Mouse (Mus musculus) limb, embryonic 11.5 days (tissue): ENCODE measurements around the gene Pdx1. TPM values are rescaled to one million over a fixed set of nuclear protein-coding genes. Genes with fewer than 3 reads are reported as not detected.

Experiments
- microRNA-seq: library from miRNA; unstranded; fragments of <30 nt; microRNA quantifications from one replicate; pipeline ENCODE4, GENCODE M21; 2016
- polyA plus RNA-seq: library from polyadenylated mRNA; unstranded; fragments of >200 nt; fragmentation: Nextera tagmentation; extraction: Ambion mirVana; gene quantifications from 2 replicates; pipeline ENCODE4 v1.2.1, GENCODE M21; 2014

The Pdx1 gene
- polyA plus RNA-seq, 1 experiment from 2014 or later = not detected

Small RNAs within 50 kb of the gene (microRNA-seq; reads per million reads assigned to microRNA genes)
- gene Mir7k = not detected

Other genes starting within 250 kb of the Pdx1 start
- 12.3 and 12.8 TPM in 2 replicates for gene Lnx2, start 193.4 kb upstream of the Pdx1 start, polyA plus RNA-seq
- 124 and 132 TPM in 2 replicates for gene Polr1d, start 192.9 kb upstream of the Pdx1 start, polyA plus RNA-seq
- not detected in 2 replicates for gene Gsx1, start 81.3 kb upstream of the Pdx1 start, polyA plus RNA-seq
- gene Cdx2, start 37.3 kb downstream of the Pdx1 start, polyA plus RNA-seq = not detected in 2 replicates
- gene Urad, start 52.5 kb downstream of the Pdx1 start, polyA plus RNA-seq = not detected in 2 replicates
- 0.08 and 0.27 TPM in 2 replicates for gene Flt3, start 130.5 kb downstream of the Pdx1 start, polyA plus RNA-seq
- 53.2 and 53.7 TPM in 2 replicates for gene Pan3, start 160.2 kb downstream of the Pdx1 start, polyA plus RNA-seq